Mouse (Mus musculus): ENCODE measurements around the gene Cpvl. TPM values are rescaled to one million over a fixed set of nuclear protein-coding genes. Genes with fewer than 3 reads are reported as not detected.

Cpvl gene
- total RNA-seq, 2 experiments from 2014 or later = not detected

DNA sequence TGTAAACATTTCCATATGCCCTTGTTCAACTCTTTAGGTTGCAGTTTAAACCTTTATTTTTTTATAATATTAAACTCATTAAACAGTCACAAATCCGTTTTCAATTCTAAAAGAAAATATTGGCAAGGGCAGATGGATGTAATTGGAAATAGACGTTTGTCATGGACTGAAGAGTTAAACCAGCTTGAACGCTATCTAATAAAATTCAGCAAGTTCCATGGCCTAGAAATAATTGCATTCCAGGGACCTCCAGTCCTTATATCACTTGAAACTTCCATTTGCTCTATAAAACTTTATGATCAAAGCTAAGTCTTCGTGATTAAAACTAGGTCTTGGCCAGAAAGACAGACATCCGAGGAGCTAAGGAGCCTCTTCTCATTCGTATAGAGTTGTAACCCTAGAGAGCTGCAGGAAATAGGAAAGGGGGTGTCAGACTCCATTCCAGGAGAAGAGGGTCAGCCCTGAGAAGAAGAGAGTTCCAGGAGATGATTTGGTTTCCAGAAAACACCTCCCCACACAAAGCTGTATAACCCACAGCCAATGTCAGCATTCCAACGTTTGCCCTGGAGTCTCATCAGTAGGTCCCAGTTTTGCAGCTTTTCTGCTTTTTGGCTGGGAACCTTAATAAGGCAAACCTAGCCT lies 36.2 kb downstream of the Cpvl start:
- DNase-seq = no peak
- intact Hi-C loops (cut with DNase I) = no loop called here

DNA sequence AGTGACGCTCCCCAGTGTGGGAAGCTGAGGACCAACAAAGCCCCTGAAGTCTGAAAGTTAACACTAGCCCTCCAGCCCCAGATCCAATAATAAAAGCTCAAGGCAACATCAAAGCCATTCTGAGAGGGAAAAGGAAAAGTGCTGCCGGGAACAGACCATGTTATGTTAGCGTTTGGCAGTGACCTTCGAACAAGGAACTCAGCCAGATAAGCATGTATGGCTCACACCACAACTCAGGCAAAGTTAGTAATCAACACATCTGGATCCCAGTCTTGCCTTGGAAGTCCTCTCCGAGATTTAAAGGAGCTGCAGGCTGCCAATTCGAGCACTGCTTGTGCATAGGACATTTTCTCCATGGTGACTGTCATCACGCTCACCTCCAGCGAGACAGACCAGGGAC lies 38.7 kb downstream of the Cpvl start:
- intact Hi-C loops (cut with DNase I) = loop anchor here (2.0 kb wide), 1 partner anchor 27 kb away; no protein-coding TSS in a partner anchor
- DNase-seq = no peak

- intact Hi-C loops (cut with DNase I) = no loop called here
- no peak for DNase-seq
These were observed 39.5 kb downstream of the Cpvl start for GRCm38 (mm10) chr6:53938942-53939341.

DNA sequence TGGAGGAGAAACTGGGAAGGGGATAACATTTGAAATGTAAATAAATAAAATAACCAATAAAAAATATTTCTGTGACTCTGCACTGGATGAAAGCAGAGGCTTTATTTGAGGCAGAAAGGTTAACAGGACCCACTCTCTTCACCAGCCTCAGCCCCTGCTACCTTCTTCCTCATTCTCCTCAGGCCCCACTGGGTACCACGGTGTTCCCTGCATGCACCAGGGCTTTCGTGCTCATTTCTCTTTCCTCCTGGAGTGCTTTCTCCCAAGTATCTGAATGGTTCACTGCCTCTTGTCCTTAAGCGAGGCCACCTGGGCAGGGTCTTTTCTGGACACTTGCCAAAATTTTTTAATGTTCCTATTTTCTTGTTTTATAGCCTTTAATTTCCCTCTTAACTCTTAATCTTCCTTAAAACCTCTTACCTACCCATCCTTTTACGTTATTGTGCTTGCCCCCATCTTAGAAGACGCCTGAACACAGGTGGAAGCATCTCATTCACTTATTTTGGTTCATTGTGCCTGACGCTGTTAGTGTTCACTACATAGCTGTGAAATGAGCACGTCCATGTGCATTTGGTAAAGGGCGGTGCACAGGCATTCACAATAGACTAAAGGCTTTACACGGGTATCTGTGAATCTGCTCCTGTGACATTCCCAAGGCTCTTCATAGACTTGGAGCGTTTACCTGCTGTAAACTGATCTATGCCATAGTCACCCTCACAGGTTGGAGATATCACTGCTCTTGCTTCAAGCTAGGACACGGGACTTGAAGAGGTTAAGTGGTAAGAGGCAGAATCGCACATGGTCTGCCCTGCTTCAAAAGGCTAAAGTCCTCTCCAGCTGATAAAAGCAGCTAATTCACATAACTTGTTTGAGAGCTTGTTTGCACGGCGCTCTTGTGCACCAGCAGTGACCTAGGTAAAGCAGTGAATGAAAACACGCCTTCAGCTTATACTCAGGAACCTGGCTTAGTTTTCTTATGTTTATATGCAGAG lies 41.0 kb downstream of the Cpvl start:
- DNase-seq = no peak
- intact Hi-C loops (cut with DNase I) = no loop called here

DNA sequence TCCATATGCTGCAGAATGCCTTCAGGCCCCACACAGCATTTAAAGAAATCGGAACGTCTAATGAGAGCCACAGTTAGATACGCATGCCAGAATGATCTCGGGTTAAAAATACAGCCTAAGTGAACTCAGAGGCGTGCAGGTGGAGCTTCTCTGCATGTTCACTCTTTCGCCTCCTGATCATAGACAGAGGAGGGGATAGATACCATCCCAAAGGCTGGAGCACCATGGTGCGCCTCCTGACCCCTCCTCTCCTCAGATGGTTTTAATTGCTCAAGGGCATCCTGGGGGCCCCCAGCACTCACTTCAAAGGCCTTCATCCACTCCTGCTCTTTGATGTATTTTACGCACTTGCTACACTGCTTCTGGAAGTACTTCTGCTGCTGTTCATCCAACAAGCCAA lies 46.9 kb downstream of the Cpvl start:
- intact Hi-C loops (cut with DNase I) = no loop called here
- DNase-seq = no peak

DNA sequence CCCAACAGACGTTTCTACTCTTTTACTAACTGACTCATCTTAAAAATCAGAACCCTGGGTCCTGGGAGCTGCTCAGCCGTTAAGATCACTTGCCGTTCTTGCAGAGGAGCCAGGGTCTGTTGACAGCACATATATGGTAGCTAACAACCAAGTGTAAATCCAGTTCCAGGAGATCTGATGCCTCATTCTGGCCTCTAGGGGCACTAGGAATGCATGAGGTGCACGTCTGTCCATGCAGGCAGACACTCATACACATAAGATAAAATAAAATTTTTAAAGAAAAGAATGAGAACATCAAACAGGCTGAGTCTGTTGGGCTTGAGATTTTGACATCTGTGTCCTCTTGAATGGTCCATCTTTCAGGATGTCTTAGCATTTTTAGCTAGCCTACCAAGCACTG lies 48.6 kb downstream of the Cpvl start:
- intact Hi-C loops (cut with DNase I) = no loop called here
- no peak for DNase-seq

- intact Hi-C loops (cut with DNase I) = no loop called here
- DNase-seq = no peak
These were observed 52.3 kb downstream of the Cpvl start for GRCm38 (mm10) chr6:53926197-53926596.

- intact Hi-C loops (cut with DNase I) = no loop called here
- no peak for DNase-seq
These were observed 53.3 kb downstream of the Cpvl start for GRCm38 (mm10) chr6:53925192-53925591.

GRCm38 (mm10) chr6:53920041-53920440 lies 58.4 kb downstream of the Cpvl start:
- intact Hi-C loops (cut with DNase I) = no loop called here
- DNase-seq = no peak

GRCm38 (mm10) chr6:53917026-53917558 lies 61.4 kb downstream of the Cpvl start:
- no peak for DNase-seq
- intact Hi-C loops (cut with DNase I) = no loop called here

DNA sequence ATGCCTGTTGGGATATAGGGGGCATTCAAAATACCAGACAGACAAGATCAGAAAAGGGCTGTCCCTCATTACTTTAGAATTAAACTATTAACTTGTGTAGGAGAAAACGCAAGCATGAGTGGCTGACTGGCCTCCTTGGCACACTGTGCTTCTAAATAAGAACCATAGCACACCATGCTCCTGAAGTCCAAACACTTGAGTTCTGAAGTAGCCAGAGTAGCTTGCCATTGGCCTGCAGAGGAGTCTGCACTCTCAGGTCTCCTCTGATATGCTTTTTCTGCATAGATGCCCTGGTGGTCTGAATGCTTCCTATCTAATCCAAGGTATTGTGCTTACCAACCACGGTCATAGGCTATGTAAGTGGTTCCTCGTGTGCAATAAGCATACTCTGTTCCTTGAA lies 63.1 kb downstream of the Cpvl start:
- intact Hi-C loops (cut with DNase I) = no loop called here
- no peak for DNase-seq

GRCm38 (mm10) chr6:53913151-53913550 lies 65.3 kb downstream of the Cpvl start:
- intact Hi-C loops (cut with DNase I) = loop anchor here (2.0 kb wide), 1 partner anchor 28 kb away; no protein-coding TSS in a partner anchor
- DNase-seq = no peak

DNA sequence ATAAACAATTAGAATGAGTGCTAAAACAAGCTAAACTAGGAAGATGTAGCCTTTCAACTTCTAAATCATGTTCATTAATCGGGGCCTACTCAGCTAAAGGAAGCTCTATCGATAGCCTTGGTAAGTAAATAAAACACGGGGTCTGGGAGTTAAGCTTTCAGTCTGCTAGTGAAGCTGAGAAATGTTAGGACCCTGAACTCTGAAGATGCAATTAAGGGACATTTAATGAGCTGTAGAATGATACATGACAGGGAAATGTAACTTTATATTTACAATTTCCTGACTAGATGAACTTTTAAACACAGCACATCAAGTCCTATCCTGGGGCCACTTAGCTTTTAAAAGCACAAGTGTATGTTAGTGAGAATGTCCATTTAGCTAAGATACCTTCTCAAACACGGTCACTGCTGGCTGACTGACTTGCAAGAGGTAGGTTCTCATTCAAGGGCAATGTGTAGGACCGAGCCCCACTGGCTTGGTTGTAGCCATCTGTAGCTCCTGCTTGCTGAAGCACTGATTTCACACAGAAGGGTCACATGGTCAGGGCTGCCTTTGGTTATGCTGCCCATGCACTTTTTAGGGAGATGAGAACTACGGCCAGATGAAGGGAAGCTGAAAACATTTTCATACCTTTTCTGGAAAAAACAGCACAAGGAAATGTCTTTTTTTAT lies 66.2 kb downstream of the Cpvl start:
- intact Hi-C loops (cut with DNase I) = loop anchor here (2.0 kb wide), 1 partner anchor 29 kb away; no protein-coding TSS in a partner anchor
- DNase-seq = no peak

DNA sequence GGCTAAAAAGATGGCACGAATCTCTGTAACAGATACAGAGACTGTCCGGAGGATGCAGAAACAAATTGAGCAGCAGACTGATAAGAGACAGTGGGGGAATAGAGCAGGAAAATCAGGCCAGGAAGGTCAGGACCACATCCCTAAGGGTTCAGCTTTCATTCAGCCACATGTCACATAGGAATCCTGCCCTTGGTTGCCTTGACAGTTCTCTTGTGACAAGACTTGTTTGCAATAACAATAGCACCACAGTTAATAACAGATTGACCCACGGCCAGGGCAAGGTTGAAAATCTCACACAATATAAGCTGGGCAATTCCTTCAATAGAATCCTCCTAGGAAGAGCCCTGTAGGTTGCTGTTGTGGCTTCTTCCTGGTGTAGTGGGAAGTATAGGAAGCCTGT lies 68.5 kb downstream of the Cpvl start:
- DNase-seq = no peak

DNA sequence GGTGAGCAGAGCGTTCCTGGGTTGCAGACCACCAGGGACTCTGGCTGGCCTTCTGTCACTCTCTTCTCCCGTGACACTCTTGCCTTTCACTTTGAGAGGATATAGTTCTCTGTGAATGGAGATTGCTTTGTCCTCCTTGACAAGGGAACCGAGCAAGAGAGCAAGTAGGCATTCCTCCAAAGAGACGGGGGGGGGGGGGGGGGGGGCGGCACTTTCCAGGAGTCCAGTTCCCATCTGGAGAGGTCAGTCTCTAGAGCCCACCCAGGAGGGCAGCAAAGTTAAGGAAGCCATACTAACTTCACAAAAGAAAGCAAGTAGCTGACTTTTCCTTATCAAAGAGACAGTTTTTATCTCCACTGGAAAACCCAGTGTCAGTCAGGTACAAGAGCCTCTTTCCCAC lies 69.0 kb downstream of the Cpvl start:
- DNase-seq = no peak

More for the DNA sequence above, 68.5 kb downstream of the Cpvl start:
- intact Hi-C loops (cut with DNase I) = loop anchor here (5.0 kb wide), 1 partner anchor 42 kb away; no protein-coding TSS in a partner anchor

GRCm38 (mm10) chr6:53906871-53907270 lies 71.6 kb downstream of the Cpvl start:
- DNase-seq = no peak
- intact Hi-C loops (cut with DNase I) = loop anchor here (5.0 kb wide), 1 partner anchor 45 kb away; no protein-coding TSS in a partner anchor

More for the DNA sequence above, 69.0 kb downstream of the Cpvl start:
- intact Hi-C loops (cut with DNase I) = loop anchor here (5.0 kb wide), 1 partner anchor 43 kb away; no protein-coding TSS in a partner anchor

DNA sequence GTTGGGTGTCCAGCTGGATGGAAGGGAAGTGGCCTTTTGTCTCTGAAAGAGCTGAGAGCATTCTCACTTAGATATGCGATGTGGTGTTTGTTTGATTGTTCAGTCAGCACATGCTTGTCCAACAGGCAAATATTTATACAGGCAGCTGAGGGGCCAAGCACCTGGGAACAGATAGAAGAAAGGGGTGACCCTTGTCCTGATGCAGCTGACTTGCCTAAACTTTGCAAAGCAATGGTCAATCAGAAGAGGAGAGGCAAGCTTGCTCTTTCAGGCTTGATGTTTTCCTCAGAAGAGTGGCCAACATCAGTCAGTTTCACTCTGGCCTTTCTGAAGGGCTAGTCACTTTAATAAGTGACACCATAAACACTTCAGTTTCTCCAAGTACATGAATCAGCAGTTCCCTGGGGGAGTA lies 72.4 kb downstream of the Cpvl start:
- DNase-seq = no peak
- intact Hi-C loops (cut with DNase I) = loop anchor here (5.0 kb wide), 1 partner anchor 46 kb away; no protein-coding TSS in a partner anchor

- intact Hi-C loops (cut with DNase I) = loop anchor here (5.0 kb wide), 1 partner anchor 47 kb away; no protein-coding TSS in a partner anchor
- no peak for DNase-seq
These were observed 72.9 kb downstream of the Cpvl start for GRCm38 (mm10) chr6:53905576-53905975.

- DNase-seq = no peak
- intact Hi-C loops (cut with DNase I) = loop anchor here (5.0 kb wide), 1 partner anchor 47 kb away; no protein-coding TSS in a partner anchor
These were observed 73.6 kb downstream of the Cpvl start for GRCm38 (mm10) chr6:53904703-53905395.

DNA sequence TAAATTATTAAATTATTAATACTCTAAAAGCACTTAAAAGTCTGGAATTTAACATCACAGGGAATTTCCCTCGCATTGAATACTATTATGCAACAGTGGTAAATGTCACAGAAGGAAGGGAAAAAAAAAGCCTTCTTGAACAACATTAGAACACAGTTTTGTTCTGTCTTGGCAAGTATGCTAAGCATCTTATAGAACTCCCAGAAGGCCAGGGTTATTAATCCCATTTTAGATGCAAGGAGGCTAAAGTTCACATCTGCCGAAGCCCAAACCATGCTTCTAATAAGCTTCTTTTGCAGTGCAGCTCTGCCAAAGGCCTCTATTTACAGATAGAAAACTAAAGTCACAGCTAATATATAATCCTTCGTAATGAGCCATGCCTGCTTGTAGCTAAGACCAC lies 74.3 kb downstream of the Cpvl start:
- intact Hi-C loops (cut with DNase I) = no loop called here
- no peak for DNase-seq
